Mouse (Mus musculus): Measurements from ENCODE around the gene Papola.

- TF ChIP-seq CTCF (IDR thresholded peaks at IDR 0.05; ENCODE audit: borderline replicate concordance, control insufficient read depth, extremely low read depth, insufficient read depth, low read length, poor library complexity) (no peak), POLR2A (IDR thresholded peaks at IDR 0.05; ENCODE audit: control insufficient read depth, extremely low read depth, insufficient read depth, low read length, poor library complexity) (no peak)
Observed at GRCm38 (mm10) chr12:105876931-105877330, 92.4 kb downstream of the Papola start.
